Mouse (Mus musculus) left cerebral cortex, adult 2 months (tissue): ENCODE measurements around the gene Lama2. TPM values are rescaled to one million over a fixed set of nuclear protein-coding genes. Genes with fewer than 3 reads are reported as not detected.
"Not testable (repeated sequence)": the region's sequence is repeated elsewhere in the genome, so short reads cannot be mapped to it uniquely, and the experiment has no call there.

Experiments used
- DNase-seq, 2 experiments: peaks; one replicate each; pipeline ENCODE4 v3.0.0; 2021 to 2022; ENCODE audit warnings: low spot score in 2 of 2, mixed read lengths in 1 of 2; ENCODE audit errors: extremely low spot score in 1 of 2
- H3K27ac ChIP-seq: fragments of 200-600 bp; 2 replicates; pipeline ENCODE4 v1.8.1; 2022
- H3K4me3 ChIP-seq: fragments of 200-600 bp; 2 replicates; pipeline ENCODE4 v1.8.1; 2022
- CTCF ChIP-seq: fragments of 200-600 bp; IDR thresholded peaks from 2 replicates; pipeline ENCODE4 v1.8.1; 2022; ENCODE audit warnings: antibody characterized with exemption, mild to moderate bottlenecking, moderate library complexity
- intact Hi-C: fragments of 180-260 bp; cut with DNase I; formaldehyde crosslinking; loops from one replicate; pipeline ENCODE4 v1.15.1; 2025
- total RNA-seq, 2 experiments: library from RNA; stranded (reverse); gene quantifications; 2 replicates each; pipeline ENCODE4 v1.2.3; 2021

The Lama2 gene
- total RNA-seq, 2 experiments from 2014 or later: 7.2 to 11.6 TPM

GRCm38 (mm10) chr10:26948331-26948730 is 671.2 kb downstream of the Lama2 start:
- intact Hi-C loops: no loop called here
- Histone ChIP-seq H3K4me3 (no peak overlapping the region), H3K27ac (no peak overlapping the region)
- no peak for DNase-seq
- TF ChIP-seq CTCF: no peak

DNA sequence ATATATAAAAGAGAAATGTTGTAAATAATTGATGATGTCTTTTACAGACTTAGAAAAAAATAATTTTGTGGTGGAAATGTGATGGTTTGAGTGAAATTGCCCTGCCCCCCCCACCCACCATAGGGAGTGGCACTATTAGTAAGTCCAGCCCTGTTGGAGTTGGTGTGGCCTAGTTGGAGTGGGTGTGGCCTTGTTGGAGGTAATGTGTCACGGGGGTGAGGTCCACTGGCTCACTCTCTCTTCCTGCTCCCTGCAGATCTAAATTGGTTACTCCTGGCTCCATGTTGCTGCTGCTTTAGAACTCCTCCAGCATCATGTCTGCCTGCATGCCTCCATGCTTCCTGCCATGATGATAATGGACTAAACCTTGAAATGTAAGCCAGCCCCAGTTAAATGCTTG is 680.0 kb downstream of the Lama2 start:
- intact Hi-C loops: no loop called here
- DNase-seq: no peak
- H3K4me3 ChIP-seq: no peak overlapping the region
- no peak for TF ChIP-seq CTCF
- H3K27ac ChIP-seq: no peak overlapping the region

GRCm38 (mm10) chr10:26938464-26938863 is 681.1 kb downstream of the Lama2 start:
- H3K4me3 ChIP-seq, intact Hi-C loops, DNase-seq, H3K27ac ChIP-seq: not testable (repeated sequence)

- DNase-seq, H3K4me3 ChIP-seq, intact Hi-C loops, H3K27ac ChIP-seq: not testable (repeated sequence)
Observed at GRCm38 (mm10) chr10:26936056-26936455, 683.5 kb downstream of the Lama2 start.
